Mouse (Mus musculus) ES-E14 (cell line): ENCODE results near the gene Lmod2. TPM values are rescaled to one million over a fixed set of nuclear protein-coding genes. Genes with fewer than 3 reads are reported as not detected.

ENCODE experiments used
- DNase-seq: peaks from one replicate; pipeline ENCODE4 v3.0.0-alpha.2; 2013; ENCODE audit warnings: low read depth, low spot score
- H3K27ac ChIP-seq: 2 replicates; pipeline ENCODE4 v1.5.1; 2012; ENCODE audit warnings: low read depth, mild to moderate bottlenecking, low read length, moderate library complexity, mixed read lengths; ENCODE audit not compliant: poor library complexity, insufficient read depth, severe bottlenecking
- H3K36me3 ChIP-seq: 2 replicates; pipeline ENCODE4 v1.6.1; 2012; ENCODE audit warnings: mild to moderate bottlenecking, low read length, moderate library complexity, mixed read lengths; ENCODE audit not compliant: control insufficient read depth, poor library complexity, insufficient read depth, severe bottlenecking
- H3K4me1 ChIP-seq, 2 experiments: fragments of 150-350 bp in 1 of 2; sonication (generic) in 1 of 2; 2 replicates each; pipeline ENCODE4 v1.6.1; 2012; ENCODE audit warnings: low read length in 2 of 2, mild to moderate bottlenecking in 1 of 2, mixed read lengths in 1 of 2; ENCODE audit not compliant: control insufficient read depth in 2 of 2, insufficient read depth in 2 of 2, poor library complexity in 1 of 2
- H3K4me3 ChIP-seq, 2 experiments: fragments of 150-350 bp in 1 of 2; sonication (generic) in 1 of 2; 2 replicates each; pipeline ENCODE4 v1.5.1; 2012; ENCODE audit warnings: low read length in 2 of 2, low read depth in 1 of 2, mild to moderate bottlenecking in 1 of 2, mixed read lengths in 1 of 2; ENCODE audit not compliant: insufficient read depth in 1 of 2, poor library complexity in 1 of 2, severe bottlenecking in 1 of 2
- H3K9ac ChIP-seq: 2 replicates; pipeline ENCODE4 v1.6.1; 2012; ENCODE audit warnings: low read depth, mild to moderate bottlenecking, low read length, mixed read lengths; ENCODE audit not compliant: poor library complexity, insufficient read depth, severe bottlenecking
- H3K9me3 ChIP-seq: fragments of 150-350 bp; sonication (generic); 2 replicates; pipeline ENCODE4 v1.6.1; 2012; ENCODE audit warnings: low read depth, mild to moderate bottlenecking, low read length; ENCODE audit not compliant: control insufficient read depth, insufficient read depth
- CHD2 ChIP-seq: IDR thresholded peaks from 2 replicates; pipeline ENCODE4 v1.6.1; 2014; ENCODE audit warnings: mild to moderate bottlenecking, low read depth, low read length, inconsistent platforms
- HCFC1 ChIP-seq: IDR thresholded peaks from 2 replicates; pipeline ENCODE4 v1.6.1; 2012; ENCODE audit warnings: low read length, inconsistent platforms, borderline replicate concordance; ENCODE audit not compliant: insufficient read depth
- MAFK ChIP-seq: IDR thresholded peaks from 2 replicates; pipeline ENCODE4 v1.6.1; 2014; ENCODE audit warnings: mild to moderate bottlenecking, low read depth, low read length, inconsistent platforms; ENCODE audit not compliant: insufficient read depth
- ZC3H11A ChIP-seq: IDR thresholded peaks from 2 replicates; pipeline ENCODE4 v1.6.1; 2012; ENCODE audit warnings: low read depth, mild to moderate bottlenecking, inconsistent platforms, low read length, borderline replicate concordance
- ZNF384 ChIP-seq: IDR thresholded peaks from 2 replicates; pipeline ENCODE4 v1.6.1; 2012; ENCODE audit warnings: low read depth, low read length, inconsistent platforms
- in situ Hi-C, 2 experiments: fragments of 600-800 bp; cut with MboI; formaldehyde crosslinking; loops; one replicate each; pipeline ENCODE4 v1.15.1; 2025; ENCODE audit warnings: low sequenced_read_pairs in 2 of 2, inconsistent platforms in 1 of 2; ENCODE audit not compliant: unreplicated experiment in 2 of 2
- total RNA-seq: library from RNA; depleted of rRNA; stranded (reverse); fragments of 300-350 nt; gene quantifications from 2 replicates; pipeline ENCODE4 v1.2.3, GENCODE M21; 2012

Lmod2 gene
- total RNA-seq, 1 experiment = not detected

DNA sequence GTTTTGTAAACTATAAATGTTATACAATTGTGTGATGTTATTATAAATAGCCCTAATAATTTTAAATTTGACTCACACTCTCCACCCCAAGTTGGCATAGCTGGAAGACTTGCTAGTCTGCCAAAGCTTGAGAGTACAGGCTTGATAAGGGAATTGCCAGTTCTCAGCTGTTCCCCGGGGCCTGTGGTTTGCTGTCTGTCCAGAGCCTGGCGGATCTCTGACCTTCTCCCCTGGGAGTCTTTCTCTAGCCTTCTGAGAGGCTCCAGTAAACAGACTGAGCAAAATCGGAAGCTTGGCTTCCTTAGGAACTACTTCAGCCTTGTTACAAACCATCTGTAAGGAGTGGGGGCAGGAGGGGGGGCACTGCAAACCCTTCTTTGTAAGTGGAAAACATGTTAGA is 10.7 kb upstream of the Lmod2 start:
- DNase-seq = no peak
- no peaks in the 10 kb centered on the region for H3K36me3 ChIP-seq
- H3K27ac ChIP-seq = no peak overlapping the region
- in situ Hi-C loops = no loop called here
- no peak overlapping the region for H3K9ac ChIP-seq
- TF ChIP-seq HCFC1 (no peak), ZNF384 (no peak), CHD2 (no peak), MAFK (no peak), ZC3H11A (no peak)
- H3K4me1 ChIP-seq = no peaks in the 10 kb centered on the region
- no peak overlapping the region for H3K4me3 ChIP-seq
- H3K9me3 ChIP-seq = no peaks in the 10 kb centered on the region

DNA sequence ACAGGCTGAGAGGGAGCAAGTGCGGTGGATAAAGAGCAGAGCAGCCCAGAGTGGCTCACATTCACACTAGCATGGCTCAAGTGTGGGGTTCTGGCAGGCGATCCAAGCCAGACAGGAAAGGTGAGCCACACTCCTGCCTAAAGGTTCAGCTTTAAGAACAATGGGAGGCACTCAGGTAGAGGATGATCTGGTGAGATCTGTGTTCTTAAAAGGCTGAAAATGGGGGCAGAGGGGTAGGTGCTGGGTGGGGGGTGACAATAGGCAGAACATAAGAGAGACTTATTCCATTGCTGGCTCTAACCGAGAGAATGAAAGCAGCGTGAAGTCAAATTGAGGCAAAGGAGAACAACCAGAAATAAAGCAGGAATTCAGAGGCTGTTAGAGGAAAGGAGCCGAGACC is 7.3 kb upstream of the Lmod2 start:
- Histone ChIP-seq H3K9me3 (no peaks in the 10 kb centered on the region), H3K27ac (no peak overlapping the region), H3K4me3 (no peak overlapping the region), H3K9ac (no peak overlapping the region), H3K4me1 (no peaks in the 10 kb centered on the region), H3K36me3 (no peaks in the 10 kb centered on the region)
- no peak for DNase-seq
- TF ChIP-seq CHD2 = no peak
- TF ChIP-seq MAFK = no peak
- no peak for TF ChIP-seq HCFC1
- TF ChIP-seq ZC3H11A = no peak
- no peak for TF ChIP-seq ZNF384
- in situ Hi-C loops = no loop called here

DNA sequence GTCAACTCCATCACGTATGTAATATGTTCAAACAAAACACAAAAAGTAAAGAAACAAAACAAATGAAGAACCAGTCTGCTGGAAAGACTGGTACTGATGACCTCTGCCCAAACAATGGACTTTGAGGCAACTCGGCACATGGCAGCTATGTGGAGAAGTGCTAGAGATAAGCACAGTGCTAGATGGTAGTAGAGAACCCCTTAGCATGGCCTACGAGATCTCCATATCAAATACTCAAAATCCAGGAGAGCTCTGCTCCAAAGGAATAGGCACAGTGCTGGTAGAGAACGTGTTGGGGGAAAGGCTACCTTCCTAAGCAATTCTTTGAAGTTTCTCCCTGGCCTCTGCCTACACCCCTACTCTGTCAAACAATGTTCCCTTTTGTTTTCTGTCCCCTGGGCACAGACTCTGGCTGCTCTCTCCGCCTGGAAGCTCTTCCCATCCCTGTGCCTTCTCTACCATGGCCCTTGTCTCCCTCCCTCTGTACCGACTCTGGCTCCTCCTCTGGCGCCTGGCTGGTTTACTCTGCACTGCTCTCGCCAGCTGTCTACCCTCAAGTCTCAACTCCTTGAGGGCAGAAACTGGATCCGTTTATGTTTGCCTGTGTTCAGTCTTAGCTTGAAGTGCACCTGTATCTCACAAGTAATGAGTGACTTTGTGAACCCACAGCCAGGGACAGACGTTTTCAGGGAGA is 5.9 kb upstream of the Lmod2 start:
- Histone ChIP-seq H3K4me3 (no peak overlapping the region), H3K4me1 (no peaks in the 10 kb centered on the region), H3K27ac (no peak overlapping the region), H3K36me3 (no peaks in the 10 kb centered on the region), H3K9me3 (no peaks in the 10 kb centered on the region), H3K9ac (no peak overlapping the region)
- in situ Hi-C loops = no loop called here
- no peak for TF ChIP-seq MAFK
- TF ChIP-seq CHD2 = no peak
- no peak for TF ChIP-seq HCFC1
- no peak for TF ChIP-seq ZNF384
- no peak for DNase-seq

DNA sequence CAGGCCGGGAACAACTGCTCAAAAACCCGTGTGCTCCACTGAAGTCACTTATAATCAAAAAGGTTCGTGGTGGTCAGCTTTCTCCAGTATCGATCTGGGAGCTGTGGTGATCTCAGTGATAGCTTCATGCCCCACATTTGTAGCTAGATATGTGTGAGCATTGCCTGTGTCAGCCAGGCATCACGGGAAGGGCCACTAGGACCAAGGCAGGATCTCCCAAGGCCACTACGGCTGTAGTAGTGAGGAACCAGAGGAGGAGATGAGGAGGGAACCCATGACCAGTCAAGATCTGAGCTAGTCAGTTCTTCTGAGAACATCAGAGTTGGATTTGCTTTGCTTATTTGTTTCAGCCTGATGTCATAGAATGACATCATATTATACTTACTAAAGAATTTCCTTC is 1.6 kb downstream of the Lmod2 start:
- TF ChIP-seq ZNF384 = no peak
- TF ChIP-seq MAFK = no peak
- no peak for TF ChIP-seq ZC3H11A
- TF ChIP-seq CHD2 = no peak
- TF ChIP-seq HCFC1 = no peak
- Histone ChIP-seq H3K27ac (no peak overlapping the region), H3K36me3 (no peaks in the 10 kb centered on the region), H3K9me3 (no peaks in the 10 kb centered on the region), H3K9ac (no peak overlapping the region), H3K4me3 (no peak overlapping the region), H3K4me1 (no peaks in the 10 kb centered on the region)
- DNase-seq = no peak
- in situ Hi-C loops = no loop called here
